Mouse (Mus musculus) E14TG2a.4 (cell line): ENCODE measurements at regions not wholly inside any gene's neighbourhood (a gene's known extent, or its start where the extent isn't known, plus 50 kb on each side); places are given as distances from the start of the nearest gene placed in this dataset.

Source experiments
- H3K27me3 ChIP-seq: 2 replicates; pipeline ENCODE4 v1.6.1; 2014; ENCODE audit warnings: low read length, control low read depth; ENCODE audit not compliant: insufficient read depth
- H3K36me3 ChIP-seq: 2 replicates; pipeline ENCODE4 v1.6.1; 2014; ENCODE audit warnings: low read length, control low read depth; ENCODE audit not compliant: insufficient read depth
- H3K4me1 ChIP-seq: replicated peaks from 2 replicates; pipeline ENCODE4 v1.6.1; 2014; ENCODE audit warnings: low read depth, low read length, control low read depth
- H3K4me3 ChIP-seq: replicated peaks from 2 replicates; pipeline ENCODE4 v1.5.1; 2014; ENCODE audit warnings: mild to moderate bottlenecking, low read length
- H3K9me3 ChIP-seq: 2 replicates; pipeline ENCODE4 v1.6.1; 2014; ENCODE audit warnings: low read length, control low read depth
- CTCF ChIP-seq: conservative IDR thresholded peaks from 2 replicates; pipeline ENCODE4 v1.5.1; 2014; ENCODE audit warnings: low read length
- NANOG ChIP-seq: IDR thresholded peaks from 2 replicates; pipeline ENCODE4 v1.6.1; 2014; ENCODE audit warnings: borderline replicate concordance, low read length, mixed read lengths
- POU5F1 ChIP-seq: IDR thresholded peaks from 2 replicates; pipeline ENCODE4 v1.6.1; 2014; ENCODE audit warnings: low read length, borderline replicate concordance

- no peak overlapping the region for H3K4me3 ChIP-seq
- H3K4me1 ChIP-seq, result peaks cover 55% of the 10 kb centered on the region
- no peaks in the 10 kb centered on the region for H3K9me3 ChIP-seq
- H3K36me3 ChIP-seq, result no peaks in the 10 kb centered on the region
- no peak for TF ChIP-seq POU5F1
- TF ChIP-seq CTCF, result no peak
- no peak for TF ChIP-seq NANOG
- no peaks in the 10 kb centered on the region for H3K27me3 ChIP-seq
Observed at GRCm38 (mm10) chr11:31744076-31744785, 72.5 kb upstream of the Bod1 start.

- no peaks in the 10 kb centered on the region for H3K27me3 ChIP-seq
- H3K4me1 ChIP-seq, result peaks cover 56% of the 10 kb centered on the region
- TF ChIP-seq CTCF, result no peak
- no peak for TF ChIP-seq NANOG
- TF ChIP-seq POU5F1, result no peak
- H3K36me3 ChIP-seq, result no peaks in the 10 kb centered on the region
- no peaks in the 10 kb centered on the region for H3K9me3 ChIP-seq
- H3K4me3 ChIP-seq, result peak overlapping the region; percentile 23
Observed at GRCm38 (mm10) chr11:31745028-31745865, 73.6 kb upstream of the Bod1 start.

GRCm38 (mm10) chr11:31745866-31746248 is 74.2 kb upstream of the Bod1 start:
- Histone ChIP-seq H3K4me3 (no peak overlapping the region), H3K27me3 (no peaks in the 10 kb centered on the region), H3K4me1 (peaks cover 62% of the 10 kb centered on the region), H3K9me3 (no peaks in the 10 kb centered on the region), H3K36me3 (no peaks in the 10 kb centered on the region)
- TF ChIP-seq CTCF (no peak), NANOG (no peak), POU5F1 (no peak)

- Histone ChIP-seq H3K36me3 (no peaks in the 10 kb centered on the region), H3K4me1 (peaks cover 69% of the 10 kb centered on the region), H3K9me3 (no peaks in the 10 kb centered on the region), H3K4me3 (no peak overlapping the region), H3K27me3 (no peaks in the 10 kb centered on the region)
- TF ChIP-seq POU5F1 (no peak), CTCF (no peak), NANOG (no peak)
Observed at GRCm38 (mm10) chr11:31746488-31746887, 74.8 kb upstream of the Bod1 start.

- no peak for TF ChIP-seq NANOG
- TF ChIP-seq POU5F1, result no peak
- TF ChIP-seq CTCF, result no peak
Observed at GRCm38 (mm10) chr11:31746939-31747338, 75.3 kb upstream of the Bod1 start.

GRCm38 (mm10) chr11:31748275-31748815 is 76.7 kb upstream of the Bod1 start:
- Histone ChIP-seq H3K4me1 (peaks cover 58% of the 10 kb centered on the region), H3K27me3 (no peaks in the 10 kb centered on the region), H3K9me3 (no peaks in the 10 kb centered on the region), H3K36me3 (no peaks in the 10 kb centered on the region), H3K4me3 (no peak overlapping the region)
- TF ChIP-seq POU5F1 (no peak), CTCF (no peak), NANOG (no peak)

More at GRCm38 (mm10) chr11:31746939-31747338, 75.3 kb upstream of the Bod1 start:
- Histone ChIP-seq H3K9me3 (no peaks in the 10 kb centered on the region), H3K27me3 (no peaks in the 10 kb centered on the region), H3K36me3 (no peaks in the 10 kb centered on the region), H3K4me3 (no peak overlapping the region), H3K4me1 (peaks cover 72% of the 10 kb centered on the region)

- Histone ChIP-seq H3K27me3 (no peaks in the 10 kb centered on the region), H3K36me3 (no peaks in the 10 kb centered on the region), H3K9me3 (no peaks in the 10 kb centered on the region), H3K4me1 (peaks cover 50% of the 10 kb centered on the region), H3K4me3 (no peak overlapping the region)
- TF ChIP-seq CTCF (no peak), POU5F1 (no peak), NANOG (no peak)
Observed at GRCm38 (mm10) chr11:31751274-31751673, 79.6 kb upstream of the Bod1 start.

GRCm38 (mm10) chr11:31753211-31753610 is 81.5 kb upstream of the Bod1 start:
- H3K9me3 ChIP-seq, result no peaks in the 10 kb centered on the region
- H3K36me3 ChIP-seq, result no peaks in the 10 kb centered on the region
- peaks cover 49% of the 10 kb centered on the region for H3K4me1 ChIP-seq
- no peak overlapping the region for H3K4me3 ChIP-seq
- TF ChIP-seq POU5F1, result no peak
- TF ChIP-seq CTCF, result no peak
- no peak for TF ChIP-seq NANOG
- H3K27me3 ChIP-seq, result peaks cover 2% of the 10 kb centered on the region; the same call in 1 of the 2 replicates
